Mouse (Mus musculus) ES-E14 (cell line): Measurements from ENCODE around the gene Tnfsf10.

Experiments used
- CHD2 ChIP-seq: IDR thresholded peaks from 2 replicates; pipeline ENCODE4 v1.6.1; 2014; ENCODE audit warnings: mild to moderate bottlenecking, low read depth, low read length, inconsistent platforms
- HCFC1 ChIP-seq: IDR thresholded peaks from 2 replicates; pipeline ENCODE4 v1.6.1; 2012; ENCODE audit warnings: low read length, inconsistent platforms, borderline replicate concordance; ENCODE audit not compliant: insufficient read depth
- MAFK ChIP-seq: IDR thresholded peaks from 2 replicates; pipeline ENCODE4 v1.6.1; 2014; ENCODE audit warnings: mild to moderate bottlenecking, low read depth, low read length, inconsistent platforms; ENCODE audit not compliant: insufficient read depth
- ZC3H11A ChIP-seq: IDR thresholded peaks from 2 replicates; pipeline ENCODE4 v1.6.1; 2012; ENCODE audit warnings: low read depth, mild to moderate bottlenecking, inconsistent platforms, low read length, borderline replicate concordance

- TF ChIP-seq MAFK, result no peak
- TF ChIP-seq CHD2, result no peak
- TF ChIP-seq ZC3H11A, result no peak
- TF ChIP-seq HCFC1, result no peak
Measured at GRCm38 (mm10) chr3:27267887-27268286, 48.9 kb upstream of the Tnfsf10 start.
